In genomic region chr4:155969043-155969653, GRCm38 (mm10) we compare ENCODE assay signal across 16 mouse cellular contexts. TPM values are rescaled to one million over a fixed set of nuclear protein-coding genes. Genes with fewer than 3 reads are reported as not detected.
DNase-seq lines count a peak whose midpoint lies in the region; ATAC-seq and TF ChIP-seq lines count a peak whose summit lies in the region.
"Had no signal": no experiment of that assay in that cellular context is flagged by ENCODE, and none has a peak within 500 bp of the region (broad histone marks: within the 10 kb centered on the region; RNA-seq: fewer than 3 reads in every experiment).

No protein-coding gene starts in this region.

- DNase-seq in heart, embryonic 10.5 days (ENCODE audit: low spot score): peak; percentile 80
- DNase-seq in heart, postnatal 14 days: no peak
- DNase-seq in G1E (ENCODE audit: low spot score) (no peak), liver (peak; percentile 66)
- DNase-seq in Muller cell, postnatal 12 days (ENCODE audit: inconsistent ontology term): no peak
- no peak for DNase-seq in right cerebral cortex, postnatal 25 days
- DNase-seq: cerebellum, adult 18-20 months; gastrocnemius, postnatal 36 days; thymus, adult 18-20 months had no signal

- H3K4me2 ChIP-seq in midbrain, embryonic 15.5 days: no peak overlapping the region
- H3K4me2 ChIP-seq: heart, embryonic 15.5 days; midbrain, embryonic 11.5 days had no signal

- H3K9ac ChIP-seq in midbrain, embryonic 15.5 days: no peak overlapping the region
- H3K9ac ChIP-seq: heart, embryonic 15.5 days had no signal

- no peaks in the 10 kb centered on the region for H3K27me3 ChIP-seq in heart, embryonic 10.5 days (ENCODE audit: insufficient read depth, poor library complexity, severe bottlenecking)
- H3K27me3 ChIP-seq in G1E (ENCODE audit: insufficient read depth, low read length): no peaks in the 10 kb centered on the region
- H3K27me3 ChIP-seq in midbrain, embryonic 15.5 days (replicated peaks): no peaks in the 10 kb centered on the region
- H3K27me3 ChIP-seq: heart, embryonic 15.5 days had no signal

- H3K9me3 ChIP-seq in heart, embryonic 10.5 days: no peaks in the 10 kb centered on the region
- no peaks in the 10 kb centered on the region for H3K9me3 ChIP-seq in G1E (replicated peaks)
- no peaks in the 10 kb centered on the region for H3K9me3 ChIP-seq in midbrain, embryonic 15.5 days
- H3K9me3 ChIP-seq: forebrain, embryonic 10.5 days; heart, embryonic 15.5 days had no signal

- H3K4me1 ChIP-seq in heart, embryonic 10.5 days: 0 out of 2 replicates have a peak, but pooled peaks cover 5% of the 10 kb centered on the region
- peaks cover 56% of the 10 kb centered on the region for H3K4me1 ChIP-seq in G1E (ENCODE audit: insufficient read depth, low read depth, low read length)
- H3K4me1 ChIP-seq in midbrain, embryonic 15.5 days: no peaks in the 10 kb centered on the region
- H3K4me1 ChIP-seq: heart, embryonic 15.5 days had no signal

- H3K36me3 ChIP-seq in heart, embryonic 10.5 days: peaks cover 21% of the 10 kb centered on the region
- H3K36me3 ChIP-seq in G1E (replicated peaks): peaks cover 31% of the 10 kb centered on the region
- peaks cover 14% of the 10 kb centered on the region for H3K36me3 ChIP-seq in midbrain, embryonic 15.5 days (replicated peaks)

- ATAC-seq in G1E (ENCODE audit: extremely low read depth, insufficient number of reproducible peaks, low FRiP score, poor library complexity, severe bottlenecking): peak; percentile 58
- peak; percentile 35 for ATAC-seq in megakaryocyte-erythroid progenitor cell, adult 5-6 weeks (replicated peaks; ENCODE audit: low FRiP score, low TSS enrichment, poor library complexity, severe bottlenecking)
- no peak for ATAC-seq in midbrain, embryonic 15.5 days (replicated peaks)
- ATAC-seq: inflammation-experienced regulatory T-cells, adult 6 months had no signal

- no peak for TF ChIP-seq CTCF in G1E (IDR thresholded peaks at IDR 0.05; ENCODE audit: low read depth, low read length)

- intact Hi-C loops in heart, postnatal 14 days (cut with DNase I): no loop called here

- H3K27ac ChIP-seq in heart, embryonic 10.5 days: peak overlapping the region; percentile 3; the same call in 1 of the 2 replicates
- no peak overlapping the region for H3K27ac ChIP-seq in midbrain, embryonic 15.5 days
- H3K27ac ChIP-seq: forebrain, embryonic 10.5 days; heart, embryonic 15.5 days had no signal

- H3K4me3 ChIP-seq in heart, embryonic 10.5 days: no peak overlapping the region
- H3K4me3 ChIP-seq in G1E (ENCODE audit: low read depth, low read length): peak overlapping the region; percentile 48; the same call in 1 of the 2 replicates
- H3K4me3 ChIP-seq in midbrain, embryonic 15.5 days: no peak overlapping the region
- H3K4me3 ChIP-seq: forebrain, embryonic 10.5 days; heart, embryonic 15.5 days; myocyte had no signal

- WGBS in heart, embryonic 10.5 days: 67% methylated on average over 13 of the region's 13 CpGs
- 85% methylated on average over 13 of the region's 13 CpGs for WGBS in midbrain, embryonic 15.5 days

RNA-seq across cellular contexts. Expression of gene C1qtnf12, which starts 7.0 kb away (rescaled TPM):
- 26.2 and 27.0 TPM in 2 replicates for polyA plus RNA-seq in heart, embryonic 10.5 days (2016; fragmentation: Nextera tagmentation; extraction: Ambion mirVana)
- total RNA-seq in heart, postnatal 14 days (2021): 10 to 100 TPM; 14.0 to 17.9 TPM
- total RNA-seq in G1E (2014; fragmentation: Nextera tagmentation) (17.0 and 19.9 TPM in 2 replicates), G1E (2017) (9.7 and 14.2 TPM in 2 replicates)
- 43.7 and 60.7 TPM in 2 replicates for polyA plus RNA-seq in G1E (2012)
- total RNA-seq in megakaryocyte-erythroid progenitor cell, adult 5-6 weeks (2014; fragmentation: Nextera tagmentation): 923 and 965 TPM in 2 replicates
- total RNA-seq in megakaryocyte-erythroid progenitor cell, adult 5-6 weeks (2017): 161 and 357 TPM in 2 replicates
- 6.8 and 9.5 TPM in 2 replicates for polyA plus RNA-seq in midbrain, embryonic 15.5 days (2015; fragmentation: Nextera tagmentation; extraction: Ambion mirVana)

RNA-seq across cellular contexts. Expression of gene B3galt6, which starts 23.3 kb away (rescaled TPM):
- polyA plus RNA-seq in heart, embryonic 10.5 days (2016; fragmentation: Nextera tagmentation; extraction: Ambion mirVana): 10.7 and 12.9 TPM in 2 replicates
- total RNA-seq in heart, postnatal 14 days (2021): 1 to 10 TPM; 2.0 to 2.7 TPM
- total RNA-seq in G1E (2014; fragmentation: Nextera tagmentation) (3.6 and 5.1 TPM in 2 replicates), G1E (2017) (11.6 and 11.7 TPM in 2 replicates)
- polyA plus RNA-seq in G1E (2012): 4.1 and 4.2 TPM in 2 replicates
- total RNA-seq in megakaryocyte-erythroid progenitor cell, adult 5-6 weeks (2014; fragmentation: Nextera tagmentation): 7.6 and 9.4 TPM in 2 replicates
- 11.0 and 11.7 TPM in 2 replicates for total RNA-seq in megakaryocyte-erythroid progenitor cell, adult 5-6 weeks (2017)
- polyA plus RNA-seq in midbrain, embryonic 15.5 days (2015; fragmentation: Nextera tagmentation; extraction: Ambion mirVana): 38.5 and 38.9 TPM in 2 replicates

RNA-seq across cellular contexts. Expression of gene Sdf4, which starts 23.5 kb away (rescaled TPM):
- 139 and 148 TPM in 2 replicates for polyA plus RNA-seq in heart, embryonic 10.5 days (2016; fragmentation: Nextera tagmentation; extraction: Ambion mirVana)
- total RNA-seq in heart, postnatal 14 days (2021): 10 to 100 TPM; 83.2 to 84.6 TPM
- total RNA-seq in G1E (2014; fragmentation: Nextera tagmentation) (51.0 and 94.4 TPM in 2 replicates), G1E (2017) (156 and 163 TPM in 2 replicates)
- 30.7 and 31.8 TPM in 2 replicates for polyA plus RNA-seq in G1E (2012)
- total RNA-seq in megakaryocyte-erythroid progenitor cell, adult 5-6 weeks (2014; fragmentation: Nextera tagmentation): 48.2 and 74.4 TPM in 2 replicates
- total RNA-seq in megakaryocyte-erythroid progenitor cell, adult 5-6 weeks (2017): 137 and 143 TPM in 2 replicates
- polyA plus RNA-seq in midbrain, embryonic 15.5 days (2015; fragmentation: Nextera tagmentation; extraction: Ambion mirVana): 113 and 118 TPM in 2 replicates

RNA-seq across cellular contexts. Expression of gene Ube2j2, which starts 25.5 kb away (rescaled TPM):
- polyA plus RNA-seq in heart, embryonic 10.5 days (2016; fragmentation: Nextera tagmentation; extraction: Ambion mirVana): 97.2 and 135 TPM in 2 replicates
- 10 to 100 TPM; 53.1 to 62.6 TPM for total RNA-seq in heart, postnatal 14 days (2021)
- total RNA-seq in G1E (2014; fragmentation: Nextera tagmentation) (118 and 122 TPM in 2 replicates), G1E (2017) (124 and 178 TPM in 2 replicates)
- 167 and 223 TPM in 2 replicates for polyA plus RNA-seq in G1E (2012)
- 76.0 and 111 TPM in 2 replicates for total RNA-seq in megakaryocyte-erythroid progenitor cell, adult 5-6 weeks (2014; fragmentation: Nextera tagmentation)
- 133 and 145 TPM in 2 replicates for total RNA-seq in megakaryocyte-erythroid progenitor cell, adult 5-6 weeks (2017)
- 115 and 118 TPM in 2 replicates for polyA plus RNA-seq in midbrain, embryonic 15.5 days (2015; fragmentation: Nextera tagmentation; extraction: Ambion mirVana)

RNA-seq across cellular contexts. Expression of gene Tnfrsf4, which starts 44.5 kb away (rescaled TPM):
- polyA plus RNA-seq in heart, embryonic 10.5 days (2016; fragmentation: Nextera tagmentation; extraction: Ambion mirVana): 0.28 and 1.0 TPM in 2 replicates
- total RNA-seq in heart, postnatal 14 days (2021): under 1 TPM; 0.50 to 0.80 TPM
- total RNA-seq in G1E (2014; fragmentation: Nextera tagmentation) (2.3 and 2.5 TPM in 2 replicates), G1E (2017) (1.2 and 3.1 TPM in 2 replicates)
- 0.58 and 1.1 TPM in 2 replicates for polyA plus RNA-seq in G1E (2012)
- 2.5 and 6.9 TPM in 2 replicates for total RNA-seq in megakaryocyte-erythroid progenitor cell, adult 5-6 weeks (2014; fragmentation: Nextera tagmentation)
- total RNA-seq in megakaryocyte-erythroid progenitor cell, adult 5-6 weeks (2017): 1.8 and 5.6 TPM in 2 replicates
- polyA plus RNA-seq in midbrain, embryonic 15.5 days (2015; fragmentation: Nextera tagmentation; extraction: Ambion mirVana): 0.56 and 0.83 TPM in 2 replicates

Comparison
In these comparisons a context has a peak if more than half of its experiments do, and no peak if none do; other contexts are left out.
1. DNase-seq: peak in heart, embryonic 10.5 days (single experiment) and liver (single experiment); none in heart, postnatal 14 days (0 of 2), G1E (single experiment), Muller cell, postnatal 12 days (single experiment) and right cerebral cortex, postnatal 25 days (single experiment).
2. RNA of gene C1qtnf12, which starts 7.0 kb away (total RNA-seq): 161 to 965 TPM in megakaryocyte-erythroid progenitor cell, adult 5-6 weeks; 9.7 to 19.9 TPM in G1E and 14.0 to 17.9 TPM in heart, postnatal 14 days; every median in the first group is over 4 times any median in the second.